ENCODE assay signal across 9 mouse cellular contexts in the genomic region with DNA sequence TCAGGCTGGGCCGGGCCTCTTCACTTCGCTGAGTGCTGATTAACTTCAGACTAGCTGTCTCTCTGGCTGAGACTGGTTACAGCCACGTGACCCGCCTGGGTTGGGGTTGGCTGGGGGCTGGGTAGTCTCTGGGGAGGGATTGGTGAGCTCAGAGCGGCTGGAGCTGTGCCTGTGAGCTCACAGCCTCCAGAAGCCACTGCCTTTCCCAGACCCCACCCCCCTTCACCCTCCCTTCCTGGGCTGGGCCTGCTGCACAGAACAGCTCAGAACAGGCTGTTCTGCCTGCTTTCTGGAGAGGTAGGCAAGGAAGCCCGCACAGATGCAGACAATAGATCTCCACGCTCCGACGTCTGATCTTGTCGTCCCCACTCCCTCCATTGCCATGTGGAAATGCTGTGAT. TPM values are rescaled to one million over a fixed set of nuclear protein-coding genes. Genes with fewer than 3 reads are reported as not detected.
A peak's percentile ranks its signal among the peaks of the same experiment; 100 is the strongest.
DNase-seq lines count a peak whose midpoint lies in the region; ATAC-seq and TF ChIP-seq lines count a peak whose summit lies in the region.
"Had no signal": no experiment of that assay in that cellular context is flagged by ENCODE, and none has a peak within 500 bp of the region (broad histone marks: within the 10 kb centered on the region; RNA-seq: fewer than 3 reads in every experiment).

No protein-coding gene starts in this region.

- H3K9ac ChIP-seq in embryonic facial prominence, embryonic 15.5 days, result no peak overlapping the region
- H3K9ac ChIP-seq in kidney, embryonic 15.5 days, result 0 out of 2 replicates have a peak overlapping the region, but pooled peaks have one; percentile 6
- peak overlapping the region; percentile 12; the same call in 1 of the 2 replicates for H3K9ac ChIP-seq in limb, embryonic 14.5 days (ENCODE audit: low read depth, low read length, severe bottlenecking)
- H3K9ac ChIP-seq in midbrain, embryonic 16.5 days (ENCODE audit: low read depth, low read length), result peak overlapping the region; percentile 55
- peak overlapping the region; percentile 13; the same call in 1 of the 2 replicates for H3K9ac ChIP-seq in stomach, postnatal 0 days (ENCODE audit: low read length)

- peak overlapping the region; percentile 89 for H3K27ac ChIP-seq in embryonic facial prominence, embryonic 15.5 days (replicated peaks)
- peak overlapping the region; percentile 82 for H3K27ac ChIP-seq in heart, embryonic 10.5 days
- H3K27ac ChIP-seq in kidney, embryonic 15.5 days, result peak overlapping the region; percentile 87
- peak overlapping the region; percentile 81 for H3K27ac ChIP-seq in limb, embryonic 14.5 days (replicated peaks; ENCODE audit: low read depth, low read length)
- H3K27ac ChIP-seq in midbrain, embryonic 16.5 days (ENCODE audit: low read length), result peak overlapping the region; percentile 56
- H3K27ac ChIP-seq in stomach, postnatal 0 days (replicated peaks), result peak overlapping the region; percentile 87

- peak overlapping the region; percentile 5; the same call in 1 of the 2 replicates for H3K4me3 ChIP-seq in embryonic facial prominence, embryonic 15.5 days (replicated peaks)
- peak overlapping the region; percentile 33 for H3K4me3 ChIP-seq in heart, embryonic 10.5 days
- H3K4me3 ChIP-seq in kidney, embryonic 15.5 days (replicated peaks), result peak overlapping the region; percentile 17
- H3K4me3 ChIP-seq in limb, embryonic 14.5 days (replicated peaks; ENCODE audit: low read length), result no peak overlapping the region
- H3K4me3 ChIP-seq in midbrain, embryonic 16.5 days (ENCODE audit: low read depth, low read length), result no peak overlapping the region
- no peak overlapping the region for H3K4me3 ChIP-seq in stomach, postnatal 0 days (ENCODE audit: low read depth, low read length)

- peak; percentile 30 to 48 for DNase-seq in spleen, adult 18-20 months
- DNase-seq in spleen, postnatal 14 days (ENCODE audit: low spot score in 2 of 2), result no peak
- DNase-seq in heart, embryonic 10.5 days (ENCODE audit: low spot score), result peak; percentile 97
- DNase-seq in limb, embryonic 14.5 days (ENCODE audit: low spot score), result peak; percentile 95
- peak; percentile 89 for DNase-seq in stomach, postnatal 0 days (ENCODE audit: low spot score)

- peaks cover 58% of the 10 kb centered on the region for H3K4me1 ChIP-seq in embryonic facial prominence, embryonic 15.5 days
- peaks cover 48% of the 10 kb centered on the region for H3K4me1 ChIP-seq in heart, embryonic 10.5 days
- peaks cover 45% of the 10 kb centered on the region for H3K4me1 ChIP-seq in kidney, embryonic 15.5 days
- peaks cover 41% of the 10 kb centered on the region for H3K4me1 ChIP-seq in limb, embryonic 14.5 days (ENCODE audit: control insufficient read depth, insufficient read depth, low read length)
- H3K4me1 ChIP-seq in midbrain, embryonic 16.5 days (ENCODE audit: control insufficient read depth, insufficient read depth, low read length), result peaks cover 18% of the 10 kb centered on the region
- peaks cover 3% of the 10 kb centered on the region; the same call in 1 of the 2 replicates for H3K4me1 ChIP-seq in stomach, postnatal 0 days (replicated peaks; ENCODE audit: control insufficient read depth, insufficient read depth)

- H3K4me2 ChIP-seq in embryonic facial prominence, embryonic 15.5 days (replicated peaks), result peak overlapping the region; percentile 42
- peak overlapping the region; percentile 52 for H3K4me2 ChIP-seq in kidney, embryonic 15.5 days
- H3K4me2 ChIP-seq in limb, embryonic 14.5 days (replicated peaks; ENCODE audit: low read depth, low read length, severe bottlenecking), result peak overlapping the region; percentile 26; the same call in 1 of the 2 replicates
- H3K4me2 ChIP-seq in midbrain, embryonic 16.5 days (ENCODE audit: low read length), result peak overlapping the region; percentile 32
- H3K4me2 ChIP-seq in stomach, postnatal 0 days (replicated peaks; ENCODE audit: low read depth), result peak overlapping the region; percentile 42

- 2% methylated on average over 10 of the region's 10 CpGs for WGBS in embryonic facial prominence, embryonic 15.5 days
- WGBS in heart, embryonic 10.5 days, result 4% methylated on average over 10 of the region's 10 CpGs
- under 1% methylated on average over 10 of the region's 10 CpGs for WGBS in kidney, embryonic 15.5 days
- 5% methylated on average over 10 of the region's 10 CpGs for WGBS in limb, embryonic 14.5 days
- 2% methylated on average over 10 of the region's 10 CpGs for WGBS in midbrain, embryonic 16.5 days
- under 1% methylated on average over 10 of the region's 10 CpGs for WGBS in stomach, postnatal 0 days

- ATAC-seq in embryonic facial prominence, embryonic 15.5 days (ENCODE audit: insufficient number of reproducible peaks, low FRiP score, low TSS enrichment, low read depth), result peak; percentile 94
- ATAC-seq in kidney, embryonic 15.5 days (replicated peaks; ENCODE audit: low FRiP score), result peak; percentile 98
- ATAC-seq in limb, embryonic 14.5 days (ENCODE audit: low FRiP score, low read depth), result peak; percentile 94
- peak; percentile 98 for ATAC-seq in midbrain, embryonic 16.5 days
- peak; percentile 98 for ATAC-seq in stomach, postnatal 0 days (ENCODE audit: low FRiP score, low TSS enrichment)

- TF ChIP-seq POLR2A in limb, embryonic 14.5 days (IDR thresholded peaks at IDR 0.05; ENCODE audit: borderline replicate concordance, extremely low read depth, insufficient read depth, insufficient read length), result peak; percentile 37; the same call in 1 of the 2 replicates

- H3K9me3 ChIP-seq in embryonic facial prominence, embryonic 15.5 days (replicated peaks), result no peaks in the 10 kb centered on the region
- no peaks in the 10 kb centered on the region for H3K9me3 ChIP-seq in heart, embryonic 10.5 days
- no peaks in the 10 kb centered on the region for H3K9me3 ChIP-seq in kidney, embryonic 15.5 days (replicated peaks)
- no peaks in the 10 kb centered on the region for H3K9me3 ChIP-seq in limb, embryonic 14.5 days (ENCODE audit: control insufficient read depth, low read length)
- no peaks in the 10 kb centered on the region for H3K9me3 ChIP-seq in midbrain, embryonic 16.5 days (replicated peaks; ENCODE audit: control insufficient read depth, low read length, poor library complexity, severe bottlenecking)
- H3K9me3 ChIP-seq in stomach, postnatal 0 days (ENCODE audit: control insufficient read depth, low read length), result no peaks in the 10 kb centered on the region
- H3K9me3 ChIP-seq: G1E had no signal

- no peak for TF ChIP-seq EP300 in stomach, postnatal 0 days (optimal IDR thresholded peaks at IDR 0.05)

- peaks cover 24% of the 10 kb centered on the region for H3K36me3 ChIP-seq in embryonic facial prominence, embryonic 15.5 days
- H3K36me3 ChIP-seq in heart, embryonic 10.5 days, result peaks cover 33% of the 10 kb centered on the region
- peaks cover 8% of the 10 kb centered on the region; the same call in 1 of the 2 replicates for H3K36me3 ChIP-seq in kidney, embryonic 15.5 days
- H3K36me3 ChIP-seq in limb, embryonic 14.5 days (ENCODE audit: control insufficient read depth, insufficient read depth, low read length), result peaks cover 35% of the 10 kb centered on the region
- no peaks in the 10 kb centered on the region for H3K36me3 ChIP-seq in midbrain, embryonic 16.5 days (ENCODE audit: control insufficient read depth, insufficient read depth, low read length)
- H3K36me3 ChIP-seq in stomach, postnatal 0 days (ENCODE audit: control insufficient read depth, insufficient read depth, low read length), result peaks cover 8% of the 10 kb centered on the region
- H3K36me3 ChIP-seq: G1E had no signal

- no peak for TF ChIP-seq CTCF in stomach, postnatal 0 days (IDR thresholded peaks at IDR 0.05; ENCODE audit: low read depth)

- H3K27me3 ChIP-seq in embryonic facial prominence, embryonic 15.5 days, result no peaks in the 10 kb centered on the region
- no peaks in the 10 kb centered on the region for H3K27me3 ChIP-seq in heart, embryonic 10.5 days (ENCODE audit: insufficient read depth, poor library complexity, severe bottlenecking)
- no peaks in the 10 kb centered on the region for H3K27me3 ChIP-seq in kidney, embryonic 15.5 days
- H3K27me3 ChIP-seq in limb, embryonic 14.5 days (ENCODE audit: control insufficient read depth, insufficient read depth, low read length), result no peaks in the 10 kb centered on the region
- no peaks in the 10 kb centered on the region for H3K27me3 ChIP-seq in midbrain, embryonic 16.5 days (ENCODE audit: control insufficient read depth, insufficient read depth, low read depth, low read length)
- H3K27me3 ChIP-seq in stomach, postnatal 0 days (ENCODE audit: control insufficient read depth, insufficient read depth, low read length), result no peaks in the 10 kb centered on the region

RNA-seq across cellular contexts. Expression of a gene that starts 13.0 kb away (rescaled TPM):
- polyA plus RNA-seq in embryonic facial prominence, embryonic 15.5 days (2015; fragmentation: Nextera tagmentation; extraction: Ambion mirVana), result 123 and 126 TPM in 2 replicates
- 57.7 and 69.0 TPM in 2 replicates for polyA plus RNA-seq in heart, embryonic 10.5 days (2016; fragmentation: Nextera tagmentation; extraction: Ambion mirVana)
- 36.6 and 44.5 TPM in 2 replicates for polyA plus RNA-seq in kidney, embryonic 15.5 days (2015; fragmentation: Nextera tagmentation; extraction: Ambion mirVana)
- polyA plus RNA-seq in limb, embryonic 14.5 days (2012; rRNA removed), result 106 TPM in 2 replicates
- 83.3 and 94.1 TPM in 2 replicates for polyA plus RNA-seq in limb, embryonic 14.5 days (2014; fragmentation: Nextera tagmentation; extraction: Ambion mirVana)
- 9.6 and 9.7 TPM in 2 replicates for polyA plus RNA-seq in midbrain, embryonic 16.5 days (2015; fragmentation: Nextera tagmentation; extraction: Ambion mirVana)
- polyA plus RNA-seq in stomach, postnatal 0 days (2015; fragmentation: Nextera tagmentation; extraction: Ambion mirVana), result 28.4 and 30.2 TPM in 2 replicates
- polyA plus RNA-seq: G1E had no signal

RNA-seq across cellular contexts. Expression of a gene that starts 44.1 kb away (rescaled TPM):
- polyA plus RNA-seq in embryonic facial prominence, embryonic 15.5 days (2015; fragmentation: Nextera tagmentation; extraction: Ambion mirVana), result 168 and 169 TPM in 2 replicates
- polyA plus RNA-seq in heart, embryonic 10.5 days (2016; fragmentation: Nextera tagmentation; extraction: Ambion mirVana), result 12.9 and 27.8 TPM in 2 replicates
- 47.1 and 53.2 TPM in 2 replicates for polyA plus RNA-seq in kidney, embryonic 15.5 days (2015; fragmentation: Nextera tagmentation; extraction: Ambion mirVana)
- 115 and 157 TPM in 2 replicates for polyA plus RNA-seq in limb, embryonic 14.5 days (2012; rRNA removed)
- polyA plus RNA-seq in limb, embryonic 14.5 days (2014; fragmentation: Nextera tagmentation; extraction: Ambion mirVana), result 129 and 141 TPM in 2 replicates
- 20.5 and 26.7 TPM in 2 replicates for polyA plus RNA-seq in midbrain, embryonic 16.5 days (2015; fragmentation: Nextera tagmentation; extraction: Ambion mirVana)
- polyA plus RNA-seq in stomach, postnatal 0 days (2015; fragmentation: Nextera tagmentation; extraction: Ambion mirVana), result 55.5 and 58.6 TPM in 2 replicates
- polyA plus RNA-seq: G1E had no signal

Comparison
In these comparisons a context has a peak if more than half of its experiments do, and no peak if none do; other contexts are left out.
1. DNase-seq: peak in spleen, adult 18-20 months (2 of 2), heart, embryonic 10.5 days (single experiment), limb, embryonic 14.5 days (single experiment) and stomach, postnatal 0 days (single experiment); none in spleen, postnatal 14 days (0 of 2).
2. H3K4me3 ChIP-seq: peak in embryonic facial prominence, embryonic 15.5 days (single experiment), heart, embryonic 10.5 days (single experiment) and kidney, embryonic 15.5 days (single experiment); none in limb, embryonic 14.5 days (single experiment), midbrain, embryonic 16.5 days (single experiment) and stomach, postnatal 0 days (single experiment).
3. Peak in every context shown above with its lines, with median percentiles within 50 percentile points of each other: ATAC-seq, H3K27ac ChIP-seq and H3K4me2 ChIP-seq.